Comparison of ENCODE assay signal across 9 mouse cellular contexts in genomic region chr1:132542762-132543306, GRCm38 (mm10). TPM values are rescaled to one million over a fixed set of nuclear protein-coding genes. Genes with fewer than 3 reads are reported as not detected.
DNase-seq lines count a peak whose midpoint lies in the region; ATAC-seq and TF ChIP-seq lines count a peak whose summit lies in the region.
"Had no signal": no experiment of that assay in that cellular context is flagged by ENCODE, and none has a peak within 500 bp of the region (broad histone marks: within the 10 kb centered on the region; RNA-seq: fewer than 3 reads in every experiment).

Gene Cntn2 (minus strand): TSS chr1:132543256.

- DNase-seq in brain, embryonic 14.5 days (ENCODE audit: low read depth), result peak; percentile 93
- DNase-seq in left cerebral cortex, adult 18-20 months (ENCODE audit: low spot score in 2 of 2), result peak; percentile 79 to 86
- no peak for DNase-seq in adrenal gland, adult 8-10 months
- DNase-seq in yolk sac, embryonic 10.5 days (ENCODE audit: low spot score), result no peak
- no peak for DNase-seq in heart, postnatal 36 days

- peak; percentile 88 for ATAC-seq in forebrain, embryonic 13.5 days
- peak; percentile 92 for ATAC-seq in neural tube, embryonic 15.5 days (ENCODE audit: low FRiP score)

- H3K27ac ChIP-seq in forebrain, embryonic 13.5 days, result peak within 1 kb of the TSS; percentile 76
- peak within 1 kb of the TSS; percentile 84 for H3K27ac ChIP-seq in neural tube, embryonic 15.5 days (replicated peaks)
- H3K27ac ChIP-seq: liver, embryonic 15.5 days had no signal

- peak within 1 kb of the TSS; percentile 76 for H3K4me2 ChIP-seq in forebrain, embryonic 13.5 days
- H3K4me2 ChIP-seq in neural tube, embryonic 15.5 days, result peak within 1 kb of the TSS; percentile 77
- H3K4me2 ChIP-seq: liver, embryonic 15.5 days had no signal

- H3K27me3 ChIP-seq in E14TG2a.4 (ENCODE audit: insufficient read depth, low read length), result peaks cover 43% of the 10 kb centered on the region
- H3K27me3 ChIP-seq in forebrain, embryonic 13.5 days, result peaks cover 28% of the 10 kb centered on the region
- H3K27me3 ChIP-seq in neural tube, embryonic 15.5 days (replicated peaks), result 0 out of 2 replicates have a peak, but pooled peaks cover 3% of the 10 kb centered on the region

- TF ChIP-seq CTCF in E14TG2a.4 (conservative IDR thresholded peaks at IDR 0.05; ENCODE audit: low read length), result no peak
- no peak for TF ChIP-seq CTCF in brain, embryonic 14.5 days (IDR thresholded peaks at IDR 0.05; ENCODE audit: borderline replicate concordance, extremely low read depth, insufficient read depth, insufficient read length)

- H3K4me3 ChIP-seq in E14TG2a.4 (replicated peaks; ENCODE audit: low read length), result peak within 1 kb of the TSS; percentile 79
- peak within 1 kb of the TSS; percentile 50 for H3K4me3 ChIP-seq in forebrain, embryonic 13.5 days
- H3K4me3 ChIP-seq in neural tube, embryonic 15.5 days (replicated peaks), result peak within 1 kb of the TSS; percentile 50
- H3K4me3 ChIP-seq: liver, embryonic 15.5 days had no signal

- no peaks in the 10 kb centered on the region for H3K9me3 ChIP-seq in E14TG2a.4 (ENCODE audit: low read length)
- H3K9me3 ChIP-seq in forebrain, embryonic 13.5 days (replicated peaks), result no peaks in the 10 kb centered on the region
- H3K9me3 ChIP-seq in neural tube, embryonic 15.5 days (replicated peaks), result no peaks in the 10 kb centered on the region
- H3K9me3 ChIP-seq: liver, embryonic 15.5 days had no signal

- peak within 1 kb of the TSS; percentile 77 for H3K9ac ChIP-seq in forebrain, embryonic 13.5 days
- peak within 1 kb of the TSS; percentile 55 for H3K9ac ChIP-seq in neural tube, embryonic 15.5 days (replicated peaks)
- H3K9ac ChIP-seq: liver, embryonic 15.5 days had no signal

- 2% methylated on average over 30 of the region's 30 CpGs for WGBS in forebrain, embryonic 13.5 days
- under 1% methylated on average over 30 of the region's 30 CpGs for whole genome bisulfite sequencing in neural tube, embryonic 15.5 days

- intact Hi-C loops in heart, postnatal 36 days (cut with DNase I), result no loop called here

- H3K36me3 ChIP-seq in E14TG2a.4 (ENCODE audit: insufficient read depth, low read length), result no peaks in the 10 kb centered on the region
- H3K36me3 ChIP-seq in forebrain, embryonic 13.5 days (ENCODE audit: poor library complexity, severe bottlenecking), result no peaks in the 10 kb centered on the region
- no peaks in the 10 kb centered on the region for H3K36me3 ChIP-seq in neural tube, embryonic 15.5 days
- H3K36me3 ChIP-seq: liver, embryonic 15.5 days had no signal

- peaks cover 39% of the 10 kb centered on the region for H3K4me1 ChIP-seq in E14TG2a.4 (replicated peaks; ENCODE audit: low read depth, low read length)
- H3K4me1 ChIP-seq in forebrain, embryonic 13.5 days, result peaks cover 32% of the 10 kb centered on the region
- peaks cover 39% of the 10 kb centered on the region for H3K4me1 ChIP-seq in neural tube, embryonic 15.5 days
- H3K4me1 ChIP-seq: liver, embryonic 15.5 days had no signal

- peak; percentile 54; the same call in 1 of the 2 replicates for TF ChIP-seq POLR2A in brain, embryonic 14.5 days (IDR thresholded peaks at IDR 0.05; ENCODE audit: borderline replicate concordance, extremely low read depth, insufficient read depth, insufficient read length, poor library complexity, severe bottlenecking)

RNA-seq across cellular contexts. Expression of gene Cntn2, which starts in this region (rescaled TPM):
- 92.0 and 111 TPM in 2 replicates for polyA plus RNA-seq in brain, embryonic 14.5 days (2012; rRNA removed)
- 53.6 and 68.9 TPM in 2 replicates for polyA plus RNA-seq in forebrain, embryonic 13.5 days (2015; fragmentation: Nextera tagmentation; extraction: Ambion mirVana)
- 10 to 100 TPM; 65.8 to 86.7 TPM for total RNA-seq in left cerebral cortex, adult 18-20 months (2021)
- polyA plus RNA-seq in neural tube, embryonic 15.5 days (2015; fragmentation: Nextera tagmentation; extraction: Ambion mirVana), result 17.7 and 22.1 TPM in 2 replicates
- under 1 TPM; 0.10 to 0.34 (median 0.18) TPM for total RNA-seq in adrenal gland, adult 8-10 months (2022)
- total RNA-seq in heart, postnatal 36 days (2021), result 1 to 10 TPM; 2.8 to 4.1 TPM

Comparison
In these comparisons a context has a peak if more than half of its experiments do, and no peak if none do; other contexts are left out.
1. RNA of gene Cntn2 (total RNA-seq): 65.8 to 86.7 TPM in left cerebral cortex, adult 18-20 months; 2.8 to 4.1 TPM in heart, postnatal 36 days and 0.10 to 0.34 TPM in adrenal gland, adult 8-10 months; every median in the first group is over 10 times any median in the second.
2. DNase-seq: peak in brain, embryonic 14.5 days (single experiment) and left cerebral cortex, adult 18-20 months (2 of 2); none in adrenal gland, adult 8-10 months (single experiment), yolk sac, embryonic 10.5 days (single experiment) and heart, postnatal 36 days (0 of 2).
3. Peak in every context shown above with its lines, with median percentiles within 50 percentile points of each other: H3K4me3 ChIP-seq.